Mouse (Mus musculus) E14TG2a.4 (cell line): ENCODE results near the gene Sectm1b.

Experiments
- CTCF ChIP-seq: conservative IDR thresholded peaks from 2 replicates; pipeline ENCODE4 v1.5.1; 2014; ENCODE audit warnings: low read length
- NANOG ChIP-seq: IDR thresholded peaks from 2 replicates; pipeline ENCODE4 v1.6.1; 2014; ENCODE audit warnings: borderline replicate concordance, low read length, mixed read lengths
- POU5F1 ChIP-seq: IDR thresholded peaks from 2 replicates; pipeline ENCODE4 v1.6.1; 2014; ENCODE audit warnings: low read length, borderline replicate concordance

- TF ChIP-seq NANOG: no peak
- no peak for TF ChIP-seq CTCF
- no peak for TF ChIP-seq POU5F1
Measured at GRCm38 (mm10) chr11:121092606-121093585, 29.5 kb upstream of the Sectm1b start.
